Comparison of ENCODE assay signal across 16 mouse cellular contexts in genomic region chr14:33729115-33729884, GRCm38 (mm10).
DNase-seq lines count a peak whose midpoint lies in the region; ATAC-seq and TF ChIP-seq lines count a peak whose summit lies in the region.
"Had no signal": no experiment of that assay in that cellular context is flagged by ENCODE, and none has a peak within 500 bp of the region (broad histone marks: within the 10 kb centered on the region; RNA-seq: fewer than 3 reads in every experiment).

No protein-coding gene starts in this region.

- no peaks in the 10 kb centered on the region for H3K4me1 ChIP-seq in lung, adult 2 months (ENCODE audit: control insufficient read depth, insufficient read depth, low read length)
- H3K4me1 ChIP-seq in hindbrain, postnatal 0 days (ENCODE audit: insufficient read depth, low read length): peaks cover under 1% of the 10 kb centered on the region; the same call in 1 of the 2 replicates
- H3K4me1 ChIP-seq in kidney, adult 2 months (ENCODE audit: control insufficient read depth, insufficient read depth, low read length): peaks cover 12% of the 10 kb centered on the region
- H3K4me1 ChIP-seq: liver, embryonic 12.5 days; stomach, embryonic 15.5 days had no signal

- TF ChIP-seq POLR2A in lung, adult 2 months (IDR thresholded peaks at IDR 0.05; ENCODE audit: borderline replicate concordance, extremely low read depth, low read depth, low read length): no peak
- no peak for TF ChIP-seq POLR2A in brain, embryonic 14.5 days (IDR thresholded peaks at IDR 0.05; ENCODE audit: borderline replicate concordance, extremely low read depth, insufficient read depth, insufficient read length, poor library complexity, severe bottlenecking)
- TF ChIP-seq POLR2A in kidney, adult 2 months (IDR thresholded peaks at IDR 0.05; ENCODE audit: low read depth, low read length): no peak

- DNase-seq in frontal cortex, postnatal 25 days (ENCODE audit: low spot score in 2 of 2): no peak
- DNase-seq in lung, postnatal 10 days: peak; percentile 29
- DNase-seq in lung, adult 2 months: no peak
- DNase-seq in brain, embryonic 14.5 days (ENCODE audit: low read depth): peak; percentile 51
- peak; percentile 15 for DNase-seq in hindbrain, postnatal 0 days (ENCODE audit: low spot score)
- no peak for DNase-seq in kidney, adult 2 months
- DNase-seq: cerebellum, postnatal 14 days had no signal

- ATAC-seq in frontal cortex, adult (ENCODE audit: low TSS enrichment): peak; percentile 78
- peak; percentile 66 for ATAC-seq in hindbrain, postnatal 0 days
- ATAC-seq: liver, embryonic 12.5 days had no signal

- no peaks in the 10 kb centered on the region for H3K27me3 ChIP-seq in hindbrain, postnatal 0 days (ENCODE audit: insufficient read depth, low read length)
- H3K27me3 ChIP-seq in kidney, adult 2 months (replicated peaks; ENCODE audit: control insufficient read depth, insufficient read depth, low read length): no peaks in the 10 kb centered on the region
- H3K27me3 ChIP-seq: liver, embryonic 12.5 days; stomach, embryonic 15.5 days had no signal

- H3K36me3 ChIP-seq in hindbrain, postnatal 0 days (ENCODE audit: insufficient read depth, low read length): no peaks in the 10 kb centered on the region
- H3K36me3 ChIP-seq in kidney, adult 2 months (ENCODE audit: control insufficient read depth, insufficient read depth, low read length): no peaks in the 10 kb centered on the region
- H3K36me3 ChIP-seq: embryonic facial prominence, embryonic 10.5 days; heart, embryonic 12.5 days; liver, embryonic 12.5 days; midbrain, embryonic 12.5 days; stomach, embryonic 15.5 days had no signal

- H3K9ac ChIP-seq in hindbrain, postnatal 0 days (replicated peaks; ENCODE audit: low read length): no peak overlapping the region
- H3K9ac ChIP-seq: heart, embryonic 12.5 days; liver, embryonic 12.5 days; midbrain, embryonic 12.5 days; stomach, embryonic 15.5 days had no signal

- H3K27ac ChIP-seq in hindbrain, postnatal 0 days: no peak overlapping the region
- H3K27ac ChIP-seq in kidney, adult 2 months (ENCODE audit: insufficient read depth, low read depth, low read length): no peak overlapping the region
- H3K27ac ChIP-seq: embryonic facial prominence, embryonic 10.5 days; layer of hippocampus, adult 2 months; left cerebral cortex, adult 2 months; liver, embryonic 12.5 days; macrophage; midbrain, embryonic 12.5 days; stomach, embryonic 15.5 days had no signal

- H3K4me3 ChIP-seq in lung, adult 2 months (replicated peaks; ENCODE audit: extremely low read depth, low read depth, low read length): no peak overlapping the region
- H3K4me3 ChIP-seq in hindbrain, postnatal 0 days (ENCODE audit: low read length): no peak overlapping the region
- H3K4me3 ChIP-seq in kidney, adult 2 months (ENCODE audit: insufficient read depth, low read depth, low read length): no peak overlapping the region
- H3K4me3 ChIP-seq: embryonic facial prominence, embryonic 10.5 days; heart, embryonic 12.5 days; layer of hippocampus, adult 2 months; left cerebral cortex, adult 2 months; liver, embryonic 12.5 days; midbrain, embryonic 12.5 days; stomach, embryonic 15.5 days had no signal

- TF ChIP-seq CTCF in lung, adult 2 months (IDR thresholded peaks at IDR 0.05; ENCODE audit: insufficient read depth, low read length): no peak
- TF ChIP-seq CTCF in brain, embryonic 14.5 days (IDR thresholded peaks at IDR 0.05; ENCODE audit: borderline replicate concordance, extremely low read depth, insufficient read depth, insufficient read length): no peak
- no peak for TF ChIP-seq CTCF in hindbrain, postnatal 0 days (IDR thresholded peaks at IDR 0.05; ENCODE audit: low read depth)
- no peak for TF ChIP-seq CTCF in kidney, adult 2 months (conservative IDR thresholded peaks at IDR 0.05; ENCODE audit: insufficient read depth, insufficient read length, low read depth, low read length)

- 55% methylated on average over 14 of the region's 14 CpGs for WGBS in lung, adult 2 months
- WGBS in hindbrain, postnatal 0 days: 37% methylated on average over 14 of the region's 14 CpGs
- WGBS in kidney, adult 2 months: 60% methylated on average over 14 of the region's 14 CpGs

- H3K4me2 ChIP-seq in hindbrain, postnatal 0 days (ENCODE audit: low read depth, low read length): no peak overlapping the region
- H3K4me2 ChIP-seq: heart, embryonic 12.5 days; liver, embryonic 12.5 days; midbrain, embryonic 12.5 days; stomach, embryonic 15.5 days had no signal

- no peaks in the 10 kb centered on the region for H3K9me3 ChIP-seq in hindbrain, postnatal 0 days (ENCODE audit: low read length)
- H3K9me3 ChIP-seq: embryonic facial prominence, embryonic 10.5 days; heart, embryonic 12.5 days; liver, embryonic 12.5 days; midbrain, embryonic 12.5 days; stomach, embryonic 15.5 days had no signal

Comparison
In these comparisons a context has a peak if more than half of its experiments do, and no peak if none do; other contexts are left out.
1. DNase-seq: peak in lung, postnatal 10 days (single experiment), brain, embryonic 14.5 days (single experiment) and hindbrain, postnatal 0 days (single experiment); none in frontal cortex, postnatal 25 days (0 of 2), lung, adult 2 months (single experiment) and kidney, adult 2 months (single experiment).